Mouse (Mus musculus) stomach, postnatal 0 days (tissue): ENCODE measurements around the gene Gpr174. TPM values are rescaled to one million over a fixed set of nuclear protein-coding genes. Genes with fewer than 3 reads are reported as not detected.
"Not testable (repeated sequence)": the region's sequence is repeated elsewhere in the genome, so short reads cannot be mapped to it uniquely, and the experiment has no call there.

Experiments used
- ATAC-seq: fragments of 200-750 bp; cut with Nextera tagmentation; 2 replicates; pipeline ENCODE4 v1.8.0; 2017; ENCODE audit not compliant: low FRiP score, low TSS enrichment
- DNase-seq: peaks from one replicate; pipeline ENCODE4 v3.0.0-alpha.2; 2016; ENCODE audit warnings: low spot score
- H3K27ac ChIP-seq: fragments of 300-500 bp; sonication (generic); replicated peaks from 2 replicates; pipeline ENCODE4 v1.5.1; 2014; ENCODE audit warnings: mild to moderate bottlenecking, control low read depth
- H3K27me3 ChIP-seq: fragments of 300-500 bp; sonication (generic); 2 replicates; pipeline ENCODE4 v1.6.1; 2014; ENCODE audit warnings: low read length; ENCODE audit not compliant: control insufficient read depth, insufficient read depth
- H3K36me3 ChIP-seq: fragments of 300-500 bp; sonication (generic); 2 replicates; pipeline ENCODE4 v1.6.1; 2014; ENCODE audit warnings: low read length, mixed read lengths; ENCODE audit not compliant: control insufficient read depth, insufficient read depth
- H3K4me1 ChIP-seq: fragments of 300-500 bp; sonication (generic); replicated peaks from 2 replicates; pipeline ENCODE4 v1.6.1; 2014; ENCODE audit warnings: antibody characterized with exemption; ENCODE audit not compliant: control insufficient read depth, insufficient read depth
- H3K4me2 ChIP-seq: fragments of 300-500 bp; sonication (generic); replicated peaks from 2 replicates; pipeline ENCODE4 v1.6.1; 2014; ENCODE audit warnings: low read depth, mild to moderate bottlenecking, control low read depth, moderate library complexity
- H3K4me3 ChIP-seq: fragments of 300-500 bp; sonication (generic); 2 replicates; pipeline ENCODE4 v1.5.1; 2014; ENCODE audit warnings: low read depth, low read length, control low read depth
- H3K9ac ChIP-seq: fragments of 300-500 bp; sonication (generic); 2 replicates; pipeline ENCODE4 v1.6.1; 2014; ENCODE audit warnings: mild to moderate bottlenecking, low read length, control low read depth, mixed read lengths
- H3K9me3 ChIP-seq: fragments of 300-500 bp; sonication (generic); 2 replicates; pipeline ENCODE4 v1.6.1; 2016; ENCODE audit warnings: low read length; ENCODE audit not compliant: control insufficient read depth
- CTCF ChIP-seq: IDR thresholded peaks from 2 replicates; pipeline ENCODE4 v1.5.1; 2016; ENCODE audit warnings: antibody characterized with exemption, low read depth, mild to moderate bottlenecking, moderate library complexity
- EP300 ChIP-seq: optimal IDR thresholded peaks from 2 replicates; pipeline ENCODE3; 2016; ENCODE audit warnings: antibody characterized with exemption
- WGBS: fragments of 180-500 bp; shearing (Covaris S2); extraction: QIAGEN DNeasy Blood & Tissue Kit; methylation state at CpG from one replicate; pipeline ENCODE4 v1.1.7; 2014; 5-methylcytosine and 5-hydroxymethylcytosine counted together
- polyA plus RNA-seq: library from polyadenylated mRNA; unstranded; fragments of >200 nt; fragmentation: Nextera tagmentation; extraction: Ambion mirVana; gene quantifications from 2 replicates; pipeline ENCODE4 v1.2.1, GENCODE M21; 2015

The Gpr174 gene
- polyA plus RNA-seq, 1 experiment from 2014 or later, result 0.08 TPM

- H3K36me3 ChIP-seq, result no peaks in the 10 kb centered on the region
- WGBS, result 76% methylated on average over 2 of the region's 2 CpGs
Observed at GRCm38 (mm10) chrX:107250390-107250789, 5.3 kb upstream of the Gpr174 start.

GRCm38 (mm10) chrX:107264619-107265018 is 8.9 kb downstream of the Gpr174 start:
- TF ChIP-seq EP300 (no peak), CTCF (no peak)
- ATAC-seq (no peak), DNase-seq (no peak)
- no peak overlapping the region for H3K27ac ChIP-seq
- H3K27me3 ChIP-seq, result no peaks in the 10 kb centered on the region
- H3K4me3 ChIP-seq, result no peak overlapping the region
- H3K36me3 ChIP-seq, result no peaks in the 10 kb centered on the region
- H3K4me2 ChIP-seq, result no peak overlapping the region
- H3K9me3 ChIP-seq, result no peaks in the 10 kb centered on the region
- no peak overlapping the region for H3K9ac ChIP-seq
- H3K4me1 ChIP-seq, result no peaks in the 10 kb centered on the region
- whole genome bisulfite sequencing, result 45% methylated on average over 1 of the region's 1 CpGs

More at GRCm38 (mm10) chrX:107250390-107250789, 5.3 kb upstream of the Gpr174 start:
- ATAC-seq (no peak), DNase-seq (no peak)
- H3K4me1 ChIP-seq, result no peaks in the 10 kb centered on the region
- H3K27me3 ChIP-seq, result no peaks in the 10 kb centered on the region
- no peak overlapping the region for H3K4me2 ChIP-seq
- no peak for TF ChIP-seq EP300
- no peak for TF ChIP-seq CTCF
- H3K27ac ChIP-seq, result no peak overlapping the region
- H3K9me3 ChIP-seq, result no peaks in the 10 kb centered on the region
- H3K9ac ChIP-seq, result no peak overlapping the region
- no peak overlapping the region for H3K4me3 ChIP-seq

- no peak for TF ChIP-seq EP300
- no peak for TF ChIP-seq CTCF
- Histone ChIP-seq H3K9ac (no peak overlapping the region), H3K9me3 (no peaks in the 10 kb centered on the region), H3K27me3 (no peaks in the 10 kb centered on the region), H3K4me2 (no peak overlapping the region), H3K36me3 (no peaks in the 10 kb centered on the region), H3K4me1 (no peaks in the 10 kb centered on the region), H3K4me3 (no peak overlapping the region), H3K27ac (no peak overlapping the region)
- DNase-seq (no peak), ATAC-seq (no peak)
- 72% methylated on average over 2 of the region's 2 CpGs for WGBS
Observed at GRCm38 (mm10) chrX:107277606-107278005, 21.9 kb downstream of the Gpr174 start.

GRCm38 (mm10) chrX:107284211-107284610 is 28.5 kb downstream of the Gpr174 start:
- Histone ChIP-seq H3K4me2 (no peak overlapping the region), H3K4me1 (no peaks in the 10 kb centered on the region), H3K27me3 (no peaks in the 10 kb centered on the region), H3K36me3 (no peaks in the 10 kb centered on the region), H3K9ac (no peak overlapping the region), H3K9me3 (no peaks in the 10 kb centered on the region), H3K27ac (no peak overlapping the region), H3K4me3 (no peak overlapping the region)
- no peak for ATAC-seq
- WGBS, result 55% methylated on average over 4 of the region's 4 CpGs
- no peak for DNase-seq
- TF ChIP-seq CTCF, result no peak
- TF ChIP-seq EP300, result no peak

- 76% methylated on average over 6 of the region's 6 CpGs for WGBS
- H3K36me3 ChIP-seq, H3K9ac ChIP-seq, ATAC-seq, DNase-seq, H3K4me1 ChIP-seq, H3K4me2 ChIP-seq, H3K9me3 ChIP-seq, H3K27ac ChIP-seq, H3K27me3 ChIP-seq, H3K4me3 ChIP-seq: not testable (repeated sequence)
Observed at GRCm38 (mm10) chrX:107297861-107298260, 42.2 kb downstream of the Gpr174 start.

GRCm38 (mm10) chrX:107298761-107299160 is 43.1 kb downstream of the Gpr174 start:
- no peaks in the 10 kb centered on the region for H3K36me3 ChIP-seq
- H3K27ac ChIP-seq, result no peak overlapping the region
- no peak overlapping the region for H3K4me2 ChIP-seq
- TF ChIP-seq CTCF (no peak), EP300 (no peak)
- no peaks in the 10 kb centered on the region for H3K9me3 ChIP-seq
- H3K9ac ChIP-seq, result no peak overlapping the region
- no peaks in the 10 kb centered on the region for H3K4me1 ChIP-seq
- DNase-seq (no peak), ATAC-seq (no peak)
- H3K27me3 ChIP-seq, result no peaks in the 10 kb centered on the region
- H3K4me3 ChIP-seq, result no peak overlapping the region

- TF ChIP-seq EP300 (no peak), CTCF (peak; percentile 37; the same call in 1 of the 2 replicates)
- H3K9ac ChIP-seq, result no peak overlapping the region
- H3K9me3 ChIP-seq, result no peaks in the 10 kb centered on the region
- ATAC-seq (no peak), DNase-seq (no peak)
- H3K27me3 ChIP-seq, result no peaks in the 10 kb centered on the region
- no peak overlapping the region for H3K4me2 ChIP-seq
- H3K4me1 ChIP-seq, result no peaks in the 10 kb centered on the region
- H3K4me3 ChIP-seq, result no peak overlapping the region
- no peaks in the 10 kb centered on the region for H3K36me3 ChIP-seq
- H3K27ac ChIP-seq, result no peak overlapping the region
Observed at GRCm38 (mm10) chrX:107306492-107306891, 50.8 kb downstream of the Gpr174 start.
